11 mouse cellular contexts compared by ENCODE assay signal in the genomic region with DNA sequence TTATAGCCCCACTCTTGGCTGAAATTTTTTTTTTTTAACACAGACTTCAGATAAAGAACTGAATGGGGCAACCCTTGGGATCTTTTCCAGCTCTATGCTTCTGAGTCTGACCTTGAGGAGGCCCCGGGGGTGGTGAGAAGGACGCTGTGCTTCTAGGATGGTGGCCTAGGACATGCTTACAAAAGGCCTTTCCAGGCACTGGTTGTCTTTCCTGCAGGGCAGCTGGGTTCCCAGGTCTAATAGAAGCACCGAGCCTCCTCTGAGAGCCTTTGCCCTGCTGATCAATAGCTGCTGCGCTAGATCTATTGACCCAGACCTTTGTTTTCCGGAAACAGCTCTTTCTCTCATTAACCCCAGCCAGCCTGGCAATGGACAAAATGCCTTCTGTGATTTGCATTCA. TPM values are rescaled to one million over a fixed set of nuclear protein-coding genes. Genes with fewer than 3 reads are reported as not detected.
DNase-seq lines count a peak whose midpoint lies in the region; ATAC-seq lines count a peak whose summit lies in the region.
"Had no signal": no experiment of that assay in that cellular context is flagged by ENCODE, and none has a peak within 500 bp of the region (broad histone marks: within the 10 kb centered on the region; RNA-seq: fewer than 3 reads in every experiment).

No protein-coding gene starts in this region.

- H3K4me2 ChIP-seq in kidney, embryonic 16.5 days (replicated peaks; ENCODE audit: low read depth, low read length) = no peak overlapping the region
- H3K4me2 ChIP-seq: neural tube, embryonic 12.5 days had no signal

- H3K4me3 ChIP-seq in kidney, embryonic 16.5 days (ENCODE audit: low read length) = no peak overlapping the region
- H3K4me3 ChIP-seq: neural tube, embryonic 12.5 days had no signal

- WGBS in kidney, embryonic 16.5 days = 54% methylated on average over 5 of the region's 5 CpGs

- no peaks in the 10 kb centered on the region for H3K27me3 ChIP-seq in kidney, embryonic 16.5 days (ENCODE audit: insufficient read depth, low read length)
- H3K27me3 ChIP-seq: neural tube, embryonic 12.5 days had no signal

- no peaks in the 10 kb centered on the region for H3K9me3 ChIP-seq in kidney, embryonic 16.5 days (ENCODE audit: low read length)
- H3K9me3 ChIP-seq: neural tube, embryonic 12.5 days had no signal

- H3K9ac ChIP-seq in kidney, embryonic 16.5 days (replicated peaks; ENCODE audit: low read length) = no peak overlapping the region
- H3K9ac ChIP-seq: neural tube, embryonic 12.5 days had no signal

- no peak overlapping the region for H3K27ac ChIP-seq in kidney, embryonic 16.5 days (ENCODE audit: low read length)
- H3K27ac ChIP-seq: neural tube, embryonic 12.5 days had no signal

- DNase-seq in kidney, postnatal 10 days = peak; percentile 2
- peak; percentile 30 to 51 for DNase-seq in adrenal gland, postnatal 36 days
- DNase-seq in embryo, embryonic 11 days = peak; percentile 11
- DNase-seq in mesoderm, embryonic 11.5 days (ENCODE audit: low read depth, low spot score) = peak; percentile 8
- no peak for DNase-seq in cerebellum, adult 18-20 months
- DNase-seq in layer of hippocampus, postnatal 14 days (ENCODE audit: low spot score in 2 of 2) = no peak
- DNase-seq: cerebellum, adult 11-12 months; kidney, adult 2 months; thymus, adult 18-20 months had no signal

- ATAC-seq in kidney, embryonic 16.5 days (ENCODE audit: low FRiP score, low TSS enrichment) = no peak

- H3K36me3 ChIP-seq in kidney, embryonic 16.5 days (ENCODE audit: insufficient read depth, low read length) = no peaks in the 10 kb centered on the region
- H3K36me3 ChIP-seq: neural tube, embryonic 12.5 days had no signal

- H3K4me1 ChIP-seq in kidney, embryonic 16.5 days (ENCODE audit: insufficient read depth, low read length) = 0 out of 2 replicates have a peak, but pooled peaks cover 3% of the 10 kb centered on the region
- H3K4me1 ChIP-seq: neural tube, embryonic 12.5 days had no signal

RNA-seq across cellular contexts. Expression of gene Aplnr, which starts 40.1 kb away (rescaled TPM):
- 125 and 126 TPM in 2 replicates for polyA plus RNA-seq in kidney, embryonic 16.5 days (2015; fragmentation: Nextera tagmentation; extraction: Ambion mirVana)
- total RNA-seq in adrenal gland, postnatal 36 days (2021) = 10 to 100 TPM; 20.0 to 27.1 TPM
- 1 to 10 TPM; 6.1 to 8.1 TPM for total RNA-seq in layer of hippocampus, postnatal 14 days (2021)

RNA-seq across cellular contexts. Expression of gene Tnks1bp1, which starts 48.1 kb away (rescaled TPM):
- 34.2 and 40.6 TPM in 2 replicates for polyA plus RNA-seq in kidney, embryonic 16.5 days (2015; fragmentation: Nextera tagmentation; extraction: Ambion mirVana)
- 100 to 1,000 TPM in 1 of 2 experiments, 10 to 100 TPM in 1; 94.2 to 103 TPM for total RNA-seq in adrenal gland, postnatal 36 days (2021)
- total RNA-seq in layer of hippocampus, postnatal 14 days (2021) = 100 to 1,000 TPM; 128 to 141 TPM

RNA-seq across cellular contexts. Expression of gene P2rx3, which starts 58.6 kb away (rescaled TPM):
- 0.56 and 1.3 TPM in 2 replicates for polyA plus RNA-seq in kidney, embryonic 16.5 days (2015; fragmentation: Nextera tagmentation; extraction: Ambion mirVana)
- 1 to 10 TPM; 1.6 to 2.0 TPM for total RNA-seq in adrenal gland, postnatal 36 days (2021)
- 1 to 10 TPM; 2.8 to 3.4 TPM for total RNA-seq in layer of hippocampus, postnatal 14 days (2021)

RNA-seq across cellular contexts. Expression of gene Ssrp1, which starts 58.9 kb away (rescaled TPM):
- 316 and 329 TPM in 2 replicates for polyA plus RNA-seq in kidney, embryonic 16.5 days (2015; fragmentation: Nextera tagmentation; extraction: Ambion mirVana)
- 100 to 1,000 TPM; 126 to 128 TPM for total RNA-seq in adrenal gland, postnatal 36 days (2021)
- 100 to 1,000 TPM; 104 TPM for total RNA-seq in layer of hippocampus, postnatal 14 days (2021)

Comparison
In these comparisons a context has a peak if more than half of its experiments do, and no peak if none do; other contexts are left out.
1. DNase-seq: peak in kidney, postnatal 10 days (single experiment), adrenal gland, postnatal 36 days (2 of 2), embryo, embryonic 11 days (single experiment) and mesoderm, embryonic 11.5 days (single experiment); none in cerebellum, adult 18-20 months (0 of 2) and layer of hippocampus, postnatal 14 days (0 of 2).